Mouse (Mus musculus) myocyte (in vitro differentiated cells): Measurements from ENCODE around the gene Slc3a2. TPM values are rescaled to one million over a fixed set of nuclear protein-coding genes. Genes with fewer than 3 reads are reported as not detected.
"Not testable (repeated sequence)": the region's sequence is repeated elsewhere in the genome, so short reads cannot be mapped to it uniquely, and the experiment has no call there.

Source experiments
- H3K27me3 ChIP-seq: one replicate; pipeline ENCODE4 v1.6.1; 2011; ENCODE audit not compliant: control insufficient read depth, insufficient read depth, insufficient read length
- H3K36me3 ChIP-seq: one replicate; pipeline ENCODE4 v1.6.1; 2011; ENCODE audit not compliant: control insufficient read depth, insufficient read depth
- H3K4me2 ChIP-seq: one replicate; pipeline ENCODE4 v1.6.1; 2011; ENCODE audit warnings: low read depth, control low read depth
- H3K4me3 ChIP-seq: one replicate; pipeline ENCODE4 v1.5.1; 2011; ENCODE audit warnings: mild to moderate bottlenecking, control low read depth, moderate library complexity
- H3K79me2 ChIP-seq: one replicate; pipeline ENCODE4 v1.6.1; 2011; ENCODE audit not compliant: control insufficient read depth, insufficient read depth
- H3ac ChIP-seq: one replicate; pipeline ENCODE4 v1.6.1; 2011; ENCODE audit not compliant: control insufficient read depth, insufficient read length
- CEBPB ChIP-seq: IDR thresholded peaks from 2 replicates; pipeline ENCODE4 v1.6.1; 2011; ENCODE audit warnings: mild to moderate bottlenecking, moderate library complexity; ENCODE audit not compliant: poor library complexity, insufficient read depth, severe bottlenecking
- E2F4 ChIP-seq: IDR thresholded peaks from one replicate; pipeline ENCODE4 v1.6.1; 2011; ENCODE audit warnings: mild to moderate bottlenecking, control low read depth, moderate library complexity; ENCODE audit not compliant: insufficient read depth
- MAX ChIP-seq: IDR thresholded peaks from one replicate; pipeline ENCODE4 v1.6.1; 2011; ENCODE audit warnings: low read depth, mild to moderate bottlenecking, control low read depth
- MYOD1 ChIP-seq, 3 experiments: IDR thresholded peaks; one replicate each; pipeline ENCODE4 v1.6.1; 2011; ENCODE audit warnings: control low read depth in 2 of 3, low read depth in 2 of 3, mild to moderate bottlenecking in 2 of 3, moderate library complexity in 1 of 3; ENCODE audit not compliant: insufficient read length in 2 of 3, control insufficient read depth in 1 of 3
- MYOG ChIP-seq, 3 experiments: IDR thresholded peaks; one replicate each; pipeline ENCODE4 v1.6.1; 2011; ENCODE audit warnings: control low read depth in 2 of 3, low read depth in 2 of 3, mild to moderate bottlenecking in 2 of 3; ENCODE audit not compliant: insufficient read length in 2 of 3, control insufficient read depth in 1 of 3, insufficient read depth in 1 of 3
- POLR2A ChIP-seq: IDR thresholded peaks from one replicate; pipeline ENCODE4 v1.6.1; 2011; ENCODE audit warnings: low read depth, mild to moderate bottlenecking, control low read depth, moderate library complexity; ENCODE audit not compliant: insufficient read length
- POLR2AphosphoS2 ChIP-seq: IDR thresholded peaks from one replicate; pipeline ENCODE4 v1.6.1; 2011; ENCODE audit warnings: low read depth, control low read depth; ENCODE audit not compliant: insufficient read length
- REST ChIP-seq: IDR thresholded peaks from one replicate; pipeline ENCODE4 v1.6.1; 2011; ENCODE audit warnings: mild to moderate bottlenecking, control low read depth, moderate library complexity; ENCODE audit not compliant: insufficient read depth, insufficient read length
- SRF ChIP-seq: IDR thresholded peaks from one replicate; pipeline ENCODE4 v1.6.1; 2011; ENCODE audit warnings: low read depth; ENCODE audit not compliant: control insufficient read depth, insufficient read length
- TCF12 ChIP-seq: IDR thresholded peaks from one replicate; pipeline ENCODE4 v1.6.1; 2011; ENCODE audit warnings: mild to moderate bottlenecking, control low read depth; ENCODE audit not compliant: poor library complexity, insufficient read depth, severe bottlenecking
- TCF3 ChIP-seq: IDR thresholded peaks from one replicate; pipeline ENCODE4 v1.6.1; 2011; ENCODE audit warnings: low read depth, control low read depth; ENCODE audit not compliant: insufficient read length
- USF1 ChIP-seq: IDR thresholded peaks from one replicate; pipeline ENCODE4 v1.6.1; 2011; ENCODE audit warnings: low read depth, mild to moderate bottlenecking, control low read depth, moderate library complexity
- polyA plus RNA-seq: library from polyadenylated mRNA; unstranded; fragments of >200 nt; fragmentation: generic; extraction: Trizol; gene quantifications from one replicate; pipeline ENCODE4 v1.2.1, GENCODE M21; 2012; ENCODE audit warnings: missing spikeins

The Slc3a2 gene
- polyA plus RNA-seq, 1 experiment, result 806 TPM

GRCm38 (mm10) chr19:8721378-8721777 is 1.8 kb downstream of the Slc3a2 start:
- H3K36me3 ChIP-seq, result peaks cover 27% of the 10 kb centered on the region
- peaks cover 68% of the 10 kb centered on the region for H3K79me2 ChIP-seq
- no peak overlapping the region for H3ac ChIP-seq
- H3K27me3 ChIP-seq, result no peaks in the 10 kb centered on the region
- TF ChIP-seq MYOD1 (IDR thresholded peaks at IDR 0.05; ENCODE audit: control insufficient read depth in 1 of 3, insufficient read length in 2 of 3, low read depth in 2 of 3), result no peak
- TF ChIP-seq REST, result no peak
- H3K4me2 ChIP-seq, result peak overlapping the region; percentile 67
- H3K4me3 ChIP-seq, result no peak overlapping the region

DNA sequence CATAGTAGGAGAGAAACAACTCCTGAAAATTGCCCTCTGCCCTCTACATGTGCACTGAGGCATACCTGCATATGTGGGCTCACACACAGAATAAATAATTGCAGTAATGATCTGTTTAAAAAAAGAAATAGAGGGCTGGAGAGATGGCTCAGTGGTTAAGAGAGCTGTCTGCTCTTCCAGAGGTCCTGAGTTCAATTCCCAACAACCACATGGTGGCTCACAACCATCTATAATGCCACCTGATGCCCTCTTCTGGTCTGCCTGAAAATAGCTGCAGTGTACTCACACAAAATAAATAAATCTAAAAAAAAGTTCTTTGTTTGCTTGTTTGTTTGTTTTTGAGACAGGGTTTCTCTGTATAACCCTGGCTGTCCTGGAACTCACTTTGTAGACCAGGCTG is 4.1 kb downstream of the Slc3a2 start:
- H3K4me2 ChIP-seq, H3K4me3 ChIP-seq, H3ac ChIP-seq, H3K36me3 ChIP-seq, H3K27me3 ChIP-seq: not testable (repeated sequence)
- peaks cover 70% of the 10 kb centered on the region for H3K79me2 ChIP-seq

- no peak for TF ChIP-seq TCF12
- TF ChIP-seq REST, result no peak
- TF ChIP-seq MYOG (IDR thresholded peaks at IDR 0.05; ENCODE audit: control insufficient read depth in 1 of 3, insufficient read depth in 1 of 3, insufficient read length in 2 of 3, low read depth in 2 of 3), result no peak
- TF ChIP-seq E2F4, result no peak
- no peak for TF ChIP-seq TCF3
- TF ChIP-seq SRF, result no peak
- TF ChIP-seq POLR2A, result no peak
- no peak for TF ChIP-seq CEBPB
- no peak for TF ChIP-seq USF1
- Histone ChIP-seq H3ac (no peak overlapping the region), H3K4me3 (no peak overlapping the region), H3K27me3 (no peaks in the 10 kb centered on the region), H3K79me2 (peaks cover 70% of the 10 kb centered on the region), H3K4me2 (no peak overlapping the region), H3K36me3 (no peaks in the 10 kb centered on the region)
Measured at GRCm38 (mm10) chr19:8718357-8718756, 4.8 kb downstream of the Slc3a2 start.

DNA sequence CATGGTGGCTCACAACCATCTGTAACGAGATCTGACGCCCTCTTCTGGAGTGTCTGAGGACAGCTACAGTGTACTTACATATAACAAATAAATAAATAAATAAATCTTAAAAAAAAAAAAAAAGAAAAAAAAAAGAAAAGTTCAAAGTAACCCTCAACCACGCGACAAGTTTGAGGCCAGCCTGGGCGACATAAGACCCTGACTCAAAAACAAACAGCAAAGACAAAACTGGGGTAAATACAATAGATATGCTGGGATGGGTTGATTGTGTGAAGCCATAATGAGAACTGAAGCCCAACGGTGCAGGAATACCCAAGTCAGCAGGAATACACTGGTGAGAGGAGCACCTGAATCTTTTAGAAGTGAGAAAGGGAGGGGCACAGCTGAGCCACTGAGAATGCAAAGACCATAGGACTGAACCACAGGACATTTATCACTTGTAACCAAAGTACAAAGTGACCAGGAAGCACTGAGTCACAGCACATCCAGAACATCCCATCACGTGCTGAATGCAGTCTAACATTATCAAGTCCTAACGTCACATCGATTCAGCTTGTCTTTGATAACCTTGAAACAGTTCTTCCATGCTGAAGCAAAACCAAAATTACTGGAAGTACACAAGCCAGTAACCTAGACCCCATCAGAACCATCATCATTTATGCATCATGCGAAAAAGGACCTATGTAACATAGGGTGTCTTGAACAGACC is 6.2 kb downstream of the Slc3a2 start:
- no peaks in the 10 kb centered on the region for H3K27me3 ChIP-seq
- H3K36me3 ChIP-seq, result peaks cover 7% of the 10 kb centered on the region
- no peak overlapping the region for H3K4me3 ChIP-seq
- H3K79me2 ChIP-seq, result peaks cover 73% of the 10 kb centered on the region
- TF ChIP-seq MAX, result no peak
- TF ChIP-seq MYOD1 (IDR thresholded peaks at IDR 0.05; ENCODE audit: control insufficient read depth in 1 of 3, insufficient read length in 2 of 3, low read depth in 2 of 3), result no peak
- TF ChIP-seq MYOG (IDR thresholded peaks at IDR 0.05; ENCODE audit: control insufficient read depth in 1 of 3, insufficient read depth in 1 of 3, insufficient read length in 2 of 3, low read depth in 2 of 3), result no peak
- TF ChIP-seq TCF12, result no peak
- no peak for TF ChIP-seq TCF3
- TF ChIP-seq POLR2AphosphoS2, result no peak
- no peak for TF ChIP-seq CEBPB
- TF ChIP-seq USF1, result no peak
- TF ChIP-seq E2F4, result no peak
- TF ChIP-seq REST, result no peak
- TF ChIP-seq SRF, result no peak
- TF ChIP-seq POLR2A, result no peak
- no peak overlapping the region for H3ac ChIP-seq
- H3K4me2 ChIP-seq, result no peak overlapping the region

DNA sequence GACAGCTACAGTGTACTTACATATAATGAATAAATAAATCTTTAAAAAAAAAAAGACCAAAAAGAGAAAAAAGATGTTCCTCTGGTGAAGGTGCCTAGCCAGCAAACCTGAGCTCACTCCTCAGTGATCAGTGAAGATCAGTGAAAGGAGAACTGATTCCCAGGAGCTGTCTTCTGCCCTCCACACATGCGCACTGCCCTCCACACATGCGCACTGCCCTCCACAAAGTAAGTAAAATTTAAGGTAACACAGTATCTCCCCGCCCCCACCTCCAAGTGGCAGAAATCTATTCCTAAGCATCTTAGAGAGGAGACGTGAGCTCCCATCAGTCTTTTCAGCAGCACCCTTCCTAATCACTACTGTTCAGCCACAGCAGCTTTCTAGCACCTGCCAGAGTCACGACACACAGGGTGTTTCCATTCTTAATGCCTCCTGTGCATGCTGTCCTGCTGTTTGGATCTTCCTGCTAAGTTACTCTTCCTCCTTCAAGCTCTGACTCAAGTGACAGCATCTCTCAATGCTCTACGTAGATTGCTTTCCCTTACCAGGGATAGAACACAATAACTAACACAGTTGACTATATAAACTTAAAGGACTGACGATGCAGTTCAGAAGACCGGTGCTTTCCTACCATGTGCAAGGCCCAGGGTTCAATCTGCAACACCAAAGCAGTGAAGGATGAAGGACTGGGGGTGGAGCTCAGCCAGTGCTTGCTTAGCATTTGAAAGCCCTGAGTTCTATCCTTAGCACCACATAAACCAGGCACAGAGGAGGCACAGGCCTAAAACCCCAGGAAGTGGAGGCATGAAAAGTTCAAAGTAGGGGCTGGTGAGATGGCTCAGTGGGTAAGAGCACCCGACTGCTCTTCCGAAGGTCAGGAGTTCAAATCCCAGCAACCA is 7.1 kb downstream of the Slc3a2 start:
- TF ChIP-seq REST (no peak), POLR2AphosphoS2 (no peak), E2F4 (no peak), TCF12 (no peak), POLR2A (no peak), TCF3 (no peak), CEBPB (no peak), MAX (no peak), MYOG (IDR thresholded peaks at IDR 0.05; ENCODE audit: control insufficient read depth in 1 of 3, insufficient read depth in 1 of 3, insufficient read length in 2 of 3, low read depth in 2 of 3) (no peak), USF1 (no peak), MYOD1 (IDR thresholded peaks at IDR 0.05; ENCODE audit: control insufficient read depth in 1 of 3, insufficient read length in 2 of 3, low read depth in 2 of 3) (no peak), SRF (no peak)

More for the DNA sequence above, 7.1 kb downstream of the Slc3a2 start:
- no peak overlapping the region for H3K4me2 ChIP-seq
- H3K27me3 ChIP-seq, result no peaks in the 10 kb centered on the region
- no peak overlapping the region for H3K4me3 ChIP-seq
- H3K79me2 ChIP-seq, result peaks cover 73% of the 10 kb centered on the region
- H3K36me3 ChIP-seq, result peaks cover 15% of the 10 kb centered on the region
- no peak overlapping the region for H3ac ChIP-seq
